Mouse (Mus musculus) bone marrow, adult 2 months (tissue): Measurements from ENCODE around the gene Kazald1.

Experiments used
- CTCF ChIP-seq: fragments of 200-500 bp; IDR thresholded peaks from 2 replicates; pipeline ENCODE4 v1.5.1; 2011; ENCODE audit warnings: low read length, control low read depth; ENCODE audit not compliant: control insufficient read depth, insufficient read depth
- POLR2A ChIP-seq: fragments of 200-500 bp; IDR thresholded peaks from 2 replicates; pipeline ENCODE4 v1.6.1; 2011; ENCODE audit warnings: low read depth, mild to moderate bottlenecking, control low read depth, low read length, borderline replicate concordance; ENCODE audit not compliant: control insufficient read depth

GRCm38 (mm10) chr19:45079769-45080515, 4.9 kb downstream of the Kazald1 start:
- TF ChIP-seq POLR2A (no peak), CTCF (no peak)
